Mouse (Mus musculus): ENCODE results near the gene Cdk17.

The Cdk17 gene

DNA sequence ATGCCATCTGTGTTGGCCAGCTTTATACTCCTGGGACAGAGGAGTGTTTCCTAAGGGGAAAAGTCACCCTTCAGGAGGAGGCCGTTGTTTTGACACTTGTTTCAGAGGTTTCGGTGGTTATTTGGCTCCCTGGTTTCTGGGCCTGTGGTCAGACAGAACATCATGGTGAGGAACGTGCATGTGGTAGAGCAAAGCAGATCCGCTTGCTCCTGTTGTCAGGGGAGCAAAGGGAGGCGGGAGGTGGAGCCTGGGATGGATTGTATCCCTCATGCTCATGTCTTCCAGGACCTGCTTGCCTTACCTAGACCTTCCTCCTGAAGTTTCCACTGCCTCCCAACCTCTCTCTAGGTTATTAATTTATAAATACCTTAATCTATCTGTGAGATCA is 5.7 kb downstream of the Cdk17 start:
- in situ Hi-C loops (cut with MboI; ENCODE audit: low sequenced_read_pairs), result no loop called here

DNA sequence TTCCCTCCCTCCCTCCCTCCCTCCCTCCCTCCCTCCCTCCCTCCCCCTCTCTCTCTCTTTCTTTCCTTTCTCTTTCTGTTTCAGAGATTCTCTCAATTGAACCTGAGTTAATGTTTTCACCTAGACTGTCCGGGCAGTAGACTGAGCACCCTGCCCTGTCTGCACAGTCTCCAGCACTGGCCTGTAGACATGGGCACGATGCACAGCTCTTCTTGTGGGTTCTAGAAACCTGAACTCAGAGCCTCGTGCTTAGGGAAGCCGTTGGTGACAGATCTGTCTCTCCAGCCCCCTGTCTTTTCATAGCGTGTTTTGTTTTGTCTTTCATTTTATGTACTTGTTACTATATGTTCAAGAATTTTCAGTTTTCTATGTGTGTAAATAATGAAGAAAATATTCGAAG is 6.6 kb downstream of the Cdk17 start:
- in situ Hi-C loops (cut with MboI; ENCODE audit: low sequenced_read_pairs), result no loop called here

DNA sequence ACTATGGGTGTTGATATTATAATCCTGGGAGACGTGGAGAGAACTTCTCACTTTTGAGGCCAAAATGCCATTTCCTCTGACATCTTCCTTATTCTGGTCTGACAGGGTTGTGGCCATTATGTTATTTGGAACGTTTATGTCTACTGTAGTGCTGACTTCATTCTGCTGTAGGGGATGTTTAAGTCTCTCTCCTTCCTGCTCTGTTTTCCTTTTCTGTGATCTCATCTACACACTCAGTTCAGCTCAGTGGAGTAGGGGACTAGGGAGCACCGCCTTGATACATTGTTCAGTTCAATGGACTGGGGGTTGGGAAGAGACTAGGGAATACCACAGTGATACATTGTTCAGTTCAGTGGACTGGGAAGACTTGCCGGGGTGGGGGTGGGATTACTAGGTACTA is 7.4 kb downstream of the Cdk17 start:
- in situ Hi-C loops (cut with MboI; ENCODE audit: low sequenced_read_pairs), result no loop called here

DNA sequence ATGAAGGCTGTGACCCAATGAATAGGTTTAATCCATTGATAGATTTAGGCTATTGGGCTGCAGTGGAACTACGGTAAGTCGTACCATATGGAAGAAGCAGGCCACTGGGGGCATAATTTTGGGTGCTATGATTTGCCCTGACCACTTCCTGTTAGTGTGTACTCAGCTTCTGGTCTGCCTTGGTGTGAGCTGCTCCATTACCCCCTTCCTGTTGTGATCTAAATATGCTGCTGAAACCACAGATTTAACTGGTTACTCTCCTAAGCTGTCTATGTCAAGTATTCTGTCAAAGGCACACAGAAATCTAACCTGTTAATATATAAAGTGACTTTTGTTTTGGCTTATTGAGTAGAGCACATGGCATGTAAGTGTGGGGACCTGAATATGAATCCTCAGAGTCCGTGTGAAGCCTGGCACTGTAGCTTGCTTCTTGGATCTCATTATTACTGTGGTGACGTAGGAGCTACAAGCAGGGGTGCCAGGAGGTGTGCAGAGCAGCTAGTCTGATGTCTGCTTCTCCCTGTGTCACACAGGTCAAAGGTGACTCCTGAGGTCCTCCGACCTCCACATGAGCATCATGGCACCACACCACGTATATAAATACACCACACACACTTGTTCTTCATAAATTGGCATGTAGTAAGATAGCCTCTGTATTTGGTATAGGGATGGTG is 10.6 kb downstream of the Cdk17 start:
- in situ Hi-C loops (cut with MboI; ENCODE audit: low sequenced_read_pairs), result no loop called here

DNA sequence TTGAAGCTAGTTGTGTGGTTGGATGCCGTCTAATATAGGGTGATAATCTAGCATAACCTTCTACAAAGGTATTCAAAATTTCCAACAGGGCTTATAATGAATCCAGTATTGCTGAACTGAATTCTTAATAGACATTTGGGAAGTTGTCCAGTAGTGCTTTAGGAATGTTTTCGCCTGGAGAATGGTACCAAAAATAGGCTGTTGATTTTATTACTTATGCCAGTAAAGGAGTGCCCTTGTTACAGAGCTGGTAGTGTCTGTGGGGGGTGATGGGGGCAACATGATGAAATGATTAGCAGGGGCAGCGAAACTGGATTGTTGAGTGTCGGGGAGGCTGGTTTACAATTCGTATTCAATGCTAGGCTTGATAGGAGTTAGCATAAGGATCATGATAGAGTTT is 16.8 kb downstream of the Cdk17 start:
- in situ Hi-C loops (cut with MboI; ENCODE audit: low sequenced_read_pairs), result no loop called here

DNA sequence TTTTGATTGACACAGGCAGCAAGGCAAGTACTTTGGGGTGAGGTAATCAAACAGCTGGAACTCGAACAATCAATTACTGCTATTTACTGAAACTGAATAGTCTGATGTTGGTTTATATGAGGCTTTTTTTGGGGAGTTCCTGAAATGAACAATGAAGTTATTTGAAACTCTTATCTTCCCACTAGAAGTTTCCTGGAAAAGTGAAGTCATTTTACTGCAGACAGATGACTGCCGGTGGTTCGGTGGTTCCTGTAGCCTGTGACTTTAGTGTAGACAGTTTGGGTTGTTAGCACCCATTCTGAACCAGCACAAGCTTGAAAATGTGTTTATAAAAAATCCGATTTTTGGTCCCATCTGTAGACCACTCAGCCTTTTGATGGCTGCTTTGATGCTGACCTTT is 17.2 kb downstream of the Cdk17 start:
- in situ Hi-C loops (cut with MboI; ENCODE audit: low sequenced_read_pairs), result no loop called here

DNA sequence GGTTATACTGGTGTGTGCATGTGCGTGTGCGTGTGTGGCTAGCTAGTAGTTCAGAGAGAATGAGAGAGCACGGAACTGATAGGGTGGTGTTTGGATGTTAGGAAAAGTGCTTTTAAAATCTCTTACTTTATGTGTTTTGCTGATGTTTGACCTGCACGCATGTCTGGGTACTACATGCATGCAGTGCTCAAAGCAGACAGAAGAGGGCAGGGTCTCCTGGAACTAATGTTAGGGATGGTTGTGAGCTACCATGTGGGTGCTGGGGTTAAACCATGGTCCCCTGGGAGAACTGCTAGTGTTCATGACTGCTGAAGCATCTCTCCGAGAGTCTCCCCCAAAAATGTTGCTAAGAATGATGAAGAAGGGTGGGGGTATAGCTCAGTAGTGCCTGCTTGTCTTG is 18.0 kb downstream of the Cdk17 start:
- in situ Hi-C loops (cut with MboI; ENCODE audit: low sequenced_read_pairs), result no loop called here

DNA sequence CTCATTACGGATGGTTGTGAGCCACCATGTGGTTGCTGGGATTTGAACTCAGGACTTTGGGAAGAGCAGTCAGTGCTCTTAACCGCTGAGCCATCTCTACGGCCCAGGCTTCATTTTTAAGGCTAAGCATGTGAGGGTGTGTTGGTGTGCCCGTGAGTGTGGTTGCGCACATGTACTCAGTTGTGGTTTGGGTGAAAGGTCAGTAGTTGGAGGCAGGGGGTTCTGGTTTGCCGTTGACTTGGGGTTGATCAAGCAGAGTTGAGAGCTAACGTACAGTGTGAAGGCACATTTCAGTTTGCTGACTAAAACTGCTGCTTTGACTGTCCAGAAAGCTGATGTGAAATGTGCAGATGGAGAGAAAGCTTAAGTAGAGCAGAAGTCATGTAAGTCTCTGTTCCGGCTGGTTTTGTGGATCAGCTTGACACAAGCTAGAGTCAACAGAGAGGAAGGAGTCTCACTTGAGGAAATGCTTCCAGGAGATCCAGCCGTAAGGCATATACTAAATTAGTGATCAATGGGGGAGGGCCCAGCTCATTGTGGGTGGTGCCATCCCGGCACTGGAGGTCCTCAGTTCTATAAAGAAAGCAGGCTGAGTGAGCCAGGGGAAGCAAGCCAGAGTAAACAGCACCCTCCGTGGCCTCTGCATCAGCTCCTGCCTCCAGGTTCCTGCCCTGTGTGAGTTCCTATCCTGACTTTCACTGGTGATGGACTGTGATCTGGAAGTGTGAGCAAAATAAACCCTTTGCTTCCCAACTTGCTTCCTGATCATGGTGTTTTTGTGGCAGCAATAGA is 19.2 kb downstream of the Cdk17 start:
- in situ Hi-C loops (cut with MboI; ENCODE audit: low sequenced_read_pairs), result no loop called here

DNA sequence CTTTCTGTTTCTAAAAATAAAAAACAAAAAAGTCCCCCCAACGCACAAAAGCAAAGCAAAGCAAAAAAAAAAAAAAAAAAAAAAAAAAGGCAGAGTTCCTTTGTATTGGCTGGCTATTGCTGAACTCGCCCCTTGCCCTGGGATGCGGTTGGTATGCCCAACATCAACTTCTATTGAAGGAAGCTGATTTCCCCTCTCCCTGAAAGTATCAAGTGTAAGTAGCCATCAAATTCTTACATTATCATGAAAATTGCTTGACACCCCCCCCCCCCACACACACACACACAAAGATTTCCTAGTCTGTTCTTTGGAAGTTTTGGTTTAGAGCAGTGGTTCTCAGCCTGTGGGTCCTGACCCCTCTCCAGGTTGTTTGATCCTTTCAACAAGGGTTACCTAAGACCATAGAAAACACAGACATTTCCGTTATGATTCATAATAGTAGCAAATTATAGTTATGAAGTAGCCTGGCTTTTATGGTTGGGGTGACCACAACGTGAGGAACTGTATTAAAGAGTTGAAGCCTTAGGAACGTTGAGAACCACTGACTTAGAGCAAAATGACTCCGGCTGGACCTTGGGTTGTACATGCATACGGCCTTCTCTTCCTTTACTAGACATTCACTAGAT is 23.8 kb downstream of the Cdk17 start:
- in situ Hi-C loops (cut with MboI; ENCODE audit: low sequenced_read_pairs), result no loop called here

DNA sequence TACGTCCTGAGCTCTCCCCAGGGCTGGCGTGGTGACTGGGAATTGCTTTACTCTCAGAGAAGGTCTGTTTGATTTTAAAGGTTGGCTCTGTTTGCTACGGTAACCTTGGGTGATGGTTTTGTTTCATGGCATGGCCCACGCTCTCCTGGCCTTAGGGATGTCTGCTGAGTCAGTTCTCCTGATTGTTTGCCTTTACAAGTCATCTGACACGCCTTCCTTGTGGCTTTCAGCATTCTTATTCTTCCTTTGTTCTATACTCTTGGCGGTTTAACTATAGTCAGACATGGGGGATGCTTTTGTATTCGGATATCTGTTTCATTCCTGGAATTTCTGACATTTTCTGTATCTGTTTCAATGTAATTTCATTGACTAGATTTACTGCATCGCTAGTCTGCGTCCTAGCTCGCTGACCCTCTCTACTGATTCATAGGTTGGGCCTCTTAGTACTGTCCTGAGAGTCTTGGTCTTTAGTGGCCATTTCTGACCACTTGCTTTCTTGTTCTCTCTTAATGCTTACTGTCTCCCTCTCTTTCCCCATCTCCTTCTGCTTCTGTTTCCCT is 27.8 kb downstream of the Cdk17 start:
- in situ Hi-C loops (cut with MboI; ENCODE audit: low sequenced_read_pairs), result no loop called here

DNA sequence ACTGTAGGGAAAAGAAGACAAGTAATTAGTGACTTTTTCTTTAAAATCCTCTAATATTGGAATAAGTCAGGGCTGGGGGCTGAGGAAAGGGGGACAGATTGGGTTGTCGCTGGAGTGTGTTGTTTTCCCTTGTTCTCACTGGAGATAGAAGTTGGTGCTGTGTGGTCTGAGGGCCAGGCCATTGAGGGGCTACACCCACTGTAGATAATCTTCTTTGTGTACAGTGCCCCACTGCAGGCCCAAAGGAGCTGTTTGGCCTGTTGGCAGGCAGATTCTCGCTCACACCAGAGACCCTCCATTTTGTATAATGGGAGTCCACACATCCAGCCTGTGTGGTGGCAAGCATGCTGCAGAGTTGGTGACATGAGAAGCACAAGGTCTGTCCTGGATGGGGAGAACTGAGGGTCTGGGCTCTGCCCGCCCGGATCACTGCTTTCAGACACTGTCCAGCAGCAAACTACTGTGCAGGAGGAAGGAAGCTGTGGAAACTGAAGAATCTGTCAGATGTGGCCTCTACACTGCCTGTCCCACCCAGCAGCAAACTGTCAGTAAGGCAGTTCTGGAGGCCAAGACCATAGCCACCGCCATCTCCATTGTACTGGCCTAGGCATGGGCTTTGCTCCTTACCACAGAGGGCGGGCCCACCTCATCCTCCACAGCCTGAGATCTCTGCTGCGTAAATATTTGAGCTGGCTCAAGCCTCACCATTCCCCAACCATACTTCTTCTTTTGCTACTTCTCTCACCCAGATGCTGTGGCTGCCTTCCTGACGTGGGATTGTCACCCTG is 30.0 kb downstream of the Cdk17 start:
- in situ Hi-C loops (cut with MboI; ENCODE audit: low sequenced_read_pairs), result no loop called here

DNA sequence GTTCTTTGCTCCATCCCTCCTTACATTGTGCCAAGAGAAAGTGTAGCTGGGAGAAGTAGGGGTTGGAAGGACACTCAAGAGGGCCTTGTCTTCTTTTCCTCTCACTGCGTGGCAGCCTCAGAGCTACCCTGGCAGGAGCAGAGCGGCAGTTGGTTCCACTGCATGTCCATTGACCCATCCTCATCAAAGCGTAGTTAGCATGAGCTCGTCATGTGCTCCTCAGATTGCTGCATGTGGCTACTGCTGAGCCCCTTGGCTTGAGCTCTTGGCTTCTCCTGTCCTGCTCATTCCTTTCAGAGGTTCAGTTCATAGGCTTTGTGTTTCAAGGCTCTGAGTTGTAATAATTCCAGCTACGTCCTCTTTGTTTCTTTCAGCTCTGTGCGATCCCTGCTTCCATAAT is 36.4 kb downstream of the Cdk17 start:
- in situ Hi-C loops (cut with MboI; ENCODE audit: low sequenced_read_pairs), result no loop called here

DNA sequence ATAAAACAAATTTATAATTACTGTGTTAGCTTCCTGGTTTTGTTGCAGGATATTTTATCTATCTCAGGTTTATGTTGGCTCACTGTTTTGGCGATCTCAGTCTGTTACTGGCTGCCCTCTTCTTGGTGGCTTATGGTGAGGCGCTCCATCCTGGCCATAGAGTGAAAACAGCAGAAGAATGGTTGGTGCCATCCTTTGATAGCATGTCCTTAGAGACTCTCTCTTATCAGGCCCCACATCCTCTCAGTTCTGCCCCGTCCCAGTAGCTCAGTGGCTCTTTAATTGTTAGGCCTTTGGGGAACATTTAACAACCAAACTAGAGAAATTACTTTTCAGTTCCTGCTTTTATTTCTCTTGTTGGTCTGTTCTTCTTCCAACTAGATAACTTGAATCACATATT is 38.3 kb downstream of the Cdk17 start:
- in situ Hi-C loops (cut with MboI; ENCODE audit: low sequenced_read_pairs), result no loop called here

DNA sequence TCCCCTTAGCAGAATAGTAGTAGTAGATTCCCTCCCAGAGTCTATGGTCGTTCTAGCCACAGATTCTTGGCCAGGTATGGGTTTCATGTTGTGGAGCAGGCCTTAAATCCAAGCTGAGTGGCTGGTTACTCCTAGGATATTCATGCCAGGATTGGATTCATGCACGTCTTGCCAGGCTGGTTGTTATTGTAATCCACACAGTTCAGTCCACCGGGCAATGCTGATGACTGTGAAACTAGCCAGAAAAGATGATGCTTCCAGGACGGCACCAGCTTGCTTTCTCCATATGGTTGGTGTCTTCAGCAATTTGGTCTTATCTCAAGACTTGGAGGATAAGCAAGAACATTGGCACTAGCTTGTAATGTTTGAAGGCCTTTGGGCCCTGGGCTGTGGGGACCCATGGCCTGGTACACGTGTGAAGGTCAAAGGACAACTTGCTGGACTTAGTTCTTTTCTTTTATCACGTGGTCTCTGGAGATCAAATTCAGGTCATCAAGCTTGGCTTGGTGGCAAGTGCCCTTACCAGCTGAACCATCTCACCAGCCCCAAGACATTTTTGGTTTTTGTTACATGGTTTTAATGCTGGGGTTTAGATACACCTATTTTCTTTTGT is 41.3 kb downstream of the Cdk17 start:
- in situ Hi-C loops (cut with MboI; ENCODE audit: low sequenced_read_pairs), result no loop called here

DNA sequence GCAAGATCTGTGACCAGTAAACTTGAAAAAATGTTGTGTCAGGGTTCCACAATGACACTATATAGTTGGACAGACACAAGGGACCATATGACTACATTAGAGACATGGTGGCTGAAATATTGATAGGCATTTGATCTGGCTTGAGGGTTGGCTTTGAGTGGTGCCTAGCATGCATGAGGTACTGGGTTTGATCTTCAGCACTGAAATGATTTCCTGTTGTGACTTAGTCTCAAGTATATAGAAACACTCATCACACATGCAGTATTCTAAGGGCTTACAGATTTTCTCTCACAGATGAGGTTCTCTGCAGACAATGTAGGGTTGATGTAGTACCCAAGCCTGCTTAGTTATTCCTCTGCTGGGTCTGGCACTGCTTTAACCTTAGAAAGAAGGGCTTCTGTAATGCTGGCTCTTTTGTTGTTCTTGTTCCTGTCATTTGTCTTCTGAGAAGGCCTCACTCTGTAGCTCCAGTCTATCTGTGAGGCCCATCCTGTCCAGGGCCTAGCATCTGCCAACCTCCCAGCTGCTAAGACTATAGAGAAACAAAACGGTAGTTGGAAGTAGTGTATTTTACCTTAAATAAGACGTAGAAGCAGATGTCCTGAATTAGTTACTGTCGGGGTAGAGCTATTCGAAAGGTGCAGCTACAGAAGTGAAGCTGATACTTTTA is 44.7 kb downstream of the Cdk17 start:
- in situ Hi-C loops (cut with MboI; ENCODE audit: low sequenced_read_pairs), result no loop called here

DNA sequence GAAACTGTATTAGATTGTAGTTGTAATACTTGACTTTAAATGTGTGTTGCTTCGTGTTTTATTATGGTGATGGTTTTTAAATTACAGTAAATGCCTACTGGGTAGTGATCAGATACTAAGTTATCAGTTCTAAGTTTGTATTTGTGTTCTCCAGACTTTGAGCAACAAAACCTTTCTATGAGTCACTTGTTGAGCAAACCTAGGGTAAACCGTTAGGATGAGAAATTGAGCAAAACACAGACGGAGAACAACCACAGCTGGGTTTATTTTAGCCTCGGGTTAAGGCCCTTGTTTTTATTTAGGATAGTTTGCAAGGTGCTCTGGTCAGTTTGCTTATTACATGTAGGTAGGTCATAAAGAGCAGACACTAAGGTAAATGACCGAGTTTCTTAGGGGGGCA is 46.5 kb downstream of the Cdk17 start:
- in situ Hi-C loops (cut with MboI; ENCODE audit: low sequenced_read_pairs), result no loop called here

DNA sequence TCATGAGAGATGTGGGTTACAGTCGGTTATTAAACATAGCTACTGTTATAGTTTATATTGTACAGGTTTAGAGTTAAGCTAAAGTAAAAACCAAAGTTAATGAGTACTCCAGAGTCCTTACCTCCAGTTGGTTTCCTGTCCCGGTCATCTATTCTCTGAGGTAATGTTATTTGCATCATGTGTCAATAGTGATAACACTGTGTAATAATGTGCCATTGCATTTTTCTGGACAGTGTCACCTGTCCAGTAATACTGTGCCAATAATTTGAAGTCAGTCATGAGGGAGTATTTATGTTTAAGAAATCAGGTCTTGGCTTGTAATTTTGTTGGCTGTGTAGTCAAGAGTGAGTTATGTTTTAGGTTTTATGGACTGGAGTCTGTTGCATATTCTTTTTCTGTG is 52.0 kb downstream of the Cdk17 start:
- in situ Hi-C loops (cut with MboI; ENCODE audit: low sequenced_read_pairs), result no loop called here

DNA sequence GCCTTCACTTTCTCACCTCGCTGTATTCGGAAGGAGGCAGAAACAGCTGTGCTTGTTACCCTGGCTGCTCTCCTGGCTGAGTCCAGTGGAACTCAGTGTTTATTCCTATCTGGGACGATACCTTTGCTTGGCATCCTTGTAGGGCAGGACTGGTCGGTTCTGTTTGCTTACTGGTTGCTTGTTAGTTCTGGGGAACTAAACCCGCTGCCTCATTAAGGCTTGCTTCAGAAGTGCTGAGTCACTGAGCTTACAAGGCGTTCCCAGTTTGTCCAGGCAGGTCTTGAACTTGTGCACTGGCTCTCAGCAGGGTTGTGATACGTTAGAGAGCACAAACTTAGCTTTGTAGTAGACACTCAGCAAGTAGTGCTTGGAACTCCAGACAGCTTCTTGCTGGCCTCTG is 52.7 kb downstream of the Cdk17 start:
- in situ Hi-C loops (cut with MboI; ENCODE audit: low sequenced_read_pairs), result no loop called here

DNA sequence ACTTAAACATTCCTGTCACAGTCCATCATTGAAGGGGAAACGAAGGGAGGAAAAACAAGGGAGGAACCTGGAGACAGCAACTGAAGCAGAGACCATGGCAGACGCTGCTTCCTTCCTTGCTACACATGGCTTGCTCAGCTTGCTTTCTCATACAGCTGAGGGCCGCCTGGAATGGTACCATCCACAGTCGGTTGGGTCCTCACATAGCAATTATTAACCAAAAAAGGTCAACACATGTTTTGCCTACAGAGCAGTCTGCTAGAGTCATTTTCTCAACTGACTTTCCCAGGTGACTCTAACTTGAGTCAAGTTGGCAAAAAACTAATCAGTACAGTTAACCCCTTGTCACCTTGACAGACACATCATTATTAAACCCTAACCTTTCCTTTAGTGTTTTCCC is 53.6 kb downstream of the Cdk17 start:
- in situ Hi-C loops (cut with MboI; ENCODE audit: low sequenced_read_pairs), result no loop called here

DNA sequence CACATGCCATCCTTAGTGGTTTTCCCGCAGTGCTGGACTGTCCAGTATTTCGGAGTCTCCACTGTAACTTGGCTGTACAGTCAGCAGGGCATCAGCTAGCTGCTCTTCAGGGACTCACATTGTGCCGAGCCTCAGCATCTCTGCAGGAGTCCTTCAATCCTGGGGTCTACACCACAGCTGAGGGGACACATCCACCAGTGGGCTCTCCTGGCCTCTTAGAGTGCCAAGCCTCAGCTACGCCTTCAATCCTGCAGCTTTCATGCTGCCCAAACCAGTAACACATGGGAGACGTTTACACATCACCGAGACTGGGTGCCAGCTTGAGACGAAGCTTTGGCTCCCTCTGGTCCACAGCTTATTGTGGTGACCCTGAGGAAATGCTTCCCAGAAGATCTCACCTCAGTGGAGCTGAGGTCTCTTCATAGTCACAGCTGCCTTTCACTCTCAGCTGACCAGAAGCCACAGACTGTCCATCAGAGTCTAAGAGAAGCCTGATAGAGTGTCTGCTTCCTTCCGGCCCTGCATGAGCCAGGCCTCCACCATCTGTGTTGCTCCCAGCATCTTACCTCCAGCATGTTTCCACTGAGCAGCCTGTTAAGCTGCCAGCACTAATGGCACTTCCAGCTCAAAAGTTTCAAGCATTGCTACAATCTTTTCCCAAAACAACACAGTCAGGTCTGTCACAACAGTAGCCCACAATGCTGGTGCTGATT is 54.5 kb downstream of the Cdk17 start:
- in situ Hi-C loops (cut with MboI; ENCODE audit: low sequenced_read_pairs), result no loop called here

Measured in CH12F3 (cell line).